Mouse (Mus musculus): ENCODE data around the gene Hspa1a.
A peak's percentile ranks its signal among the peaks of the same experiment; 100 is the strongest.
"Not testable (repeated sequence)": the region's sequence is repeated elsewhere in the genome, so short reads cannot be mapped to it uniquely, and the experiment has no call there.

The Hspa1a gene

GRCm38 (mm10) chr17:34948721-34949552, 23.0 kb downstream of the Hspa1a start:
- DNase-seq (ENCODE audit: low spot score in 2 of 2) = not testable (repeated sequence)

DNA sequence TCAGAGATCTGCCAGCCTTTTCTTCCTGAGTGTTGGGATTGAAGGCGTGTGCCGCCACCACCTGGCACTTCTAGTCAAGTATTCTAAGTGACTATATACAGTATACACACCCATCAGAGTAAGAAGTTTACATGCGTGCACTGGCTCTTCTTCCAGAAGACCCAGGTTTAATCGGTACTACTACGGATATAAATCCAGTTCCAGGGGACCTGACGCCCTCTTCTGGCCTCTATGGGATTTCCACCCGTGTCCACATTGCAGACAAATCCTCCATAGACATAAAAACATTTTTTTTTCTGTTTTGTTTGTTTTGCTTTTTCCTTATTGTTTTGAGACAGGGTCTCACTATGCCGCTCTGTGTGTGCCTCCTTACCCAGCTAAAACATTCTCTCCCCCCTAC, 24.4 kb downstream of the Hspa1a start:
- no peak for DNase-seq (ENCODE audit: low spot score in 2 of 2)

GRCm38 (mm10) chr17:34946486-34947140, 25.3 kb downstream of the Hspa1a start:
- DNase-seq (ENCODE audit: low spot score in 2 of 2) = no peak

GRCm38 (mm10) chr17:34944362-34944761, 27.6 kb downstream of the Hspa1a start:
- DNase-seq (ENCODE audit: low spot score in 2 of 2) = no peak

DNA sequence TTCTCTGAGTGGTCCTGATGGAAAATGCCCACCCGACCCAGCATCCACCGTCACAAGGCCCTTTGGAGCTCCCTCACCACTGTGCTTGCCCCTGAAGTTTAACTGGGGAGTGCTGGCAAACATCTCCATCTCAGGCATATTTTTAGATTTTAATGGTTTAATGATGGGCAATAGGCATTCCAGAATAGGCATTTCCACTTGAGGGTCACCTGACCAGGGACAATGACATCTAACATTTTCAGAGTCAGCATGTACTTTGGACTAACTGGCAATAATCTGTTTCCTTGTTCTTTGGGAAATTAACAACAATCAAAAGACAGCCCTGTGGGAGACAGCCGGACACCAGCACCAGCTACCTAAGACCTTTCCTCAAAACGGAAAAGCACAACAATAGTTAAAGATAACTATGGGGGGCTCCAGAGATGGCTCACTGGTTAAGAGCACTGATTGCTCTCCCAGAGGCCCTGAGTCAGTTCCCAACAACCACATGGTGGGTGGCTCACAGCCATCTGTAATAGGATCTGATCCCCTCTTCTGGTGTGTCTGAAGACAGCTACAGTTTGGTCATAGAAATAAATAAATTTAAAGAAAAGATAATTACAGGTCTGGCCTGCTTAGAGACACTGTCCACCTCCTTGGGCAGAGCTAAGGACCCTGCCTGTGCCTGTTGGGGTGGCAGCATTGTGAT, 28.7 kb downstream of the Hspa1a start:
- DNase-seq (ENCODE audit: low spot score in 2 of 2) = no peak

DNA sequence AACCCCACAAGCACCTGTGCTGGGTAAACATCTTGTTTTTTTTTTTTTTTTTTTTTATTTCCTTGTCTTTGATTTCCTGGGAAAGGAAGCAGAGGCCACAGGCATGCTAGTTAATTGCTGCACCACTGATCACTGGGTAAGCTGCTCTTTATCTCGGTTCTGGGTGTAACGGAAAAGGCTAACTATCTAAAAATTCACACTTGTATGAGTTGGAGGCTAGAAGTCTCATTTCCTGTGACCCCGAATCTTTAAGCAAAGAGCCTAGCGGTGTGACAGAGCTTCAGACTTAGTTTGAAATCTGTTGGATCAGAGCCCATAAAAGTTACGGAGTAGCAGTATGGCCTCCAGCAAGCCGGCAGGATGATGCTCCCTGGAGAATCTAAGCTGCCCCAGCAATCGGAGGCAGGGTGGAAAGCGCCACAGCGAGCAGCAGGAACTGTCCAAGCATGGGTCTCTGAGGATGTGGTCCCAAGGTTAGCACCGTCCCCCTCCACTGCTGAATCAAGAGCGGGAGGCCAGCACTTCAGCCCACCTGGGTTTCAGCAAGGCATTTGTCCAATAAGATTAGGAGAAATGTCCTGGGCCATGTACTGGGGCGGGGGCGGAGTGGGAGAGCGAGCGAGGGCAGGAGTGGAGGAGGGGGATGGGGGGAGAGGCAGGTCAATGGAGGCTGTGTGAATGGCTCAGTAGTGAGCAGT, 30.5 kb downstream of the Hspa1a start:
- DNase-seq (ENCODE audit: low spot score in 2 of 2) = peak; percentile 47 to 48

DNA sequence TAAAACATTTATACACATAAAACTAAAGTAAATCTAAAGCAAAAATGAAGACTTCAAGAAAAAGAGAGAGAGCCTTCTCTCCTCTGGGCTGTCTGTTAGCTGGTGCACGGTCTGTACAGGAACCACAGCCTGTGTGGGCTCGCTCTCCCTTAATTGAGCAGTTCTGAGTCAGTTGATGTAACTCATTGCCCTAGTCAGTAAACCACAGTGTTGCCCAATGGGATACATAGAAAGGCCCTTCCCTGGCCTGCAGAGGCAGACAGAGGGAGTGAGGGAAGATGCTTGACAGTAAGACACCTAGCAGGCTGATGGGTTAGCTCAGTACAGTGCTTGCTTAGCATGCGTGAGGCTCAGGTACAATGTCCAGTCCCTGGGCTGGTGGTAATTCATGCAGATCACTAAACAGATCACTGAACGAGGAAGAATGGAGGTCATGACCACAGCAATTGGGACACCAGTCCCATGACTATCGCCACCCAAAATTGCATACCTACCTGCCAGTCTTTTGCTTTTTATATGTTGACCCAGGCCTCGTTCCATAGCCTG, 33.9 kb downstream of the Hspa1a start:
- DNase-seq (ENCODE audit: low spot score in 2 of 2) = no peak

- DNase-seq (ENCODE audit: low spot score in 2 of 2) = peak; percentile 35 to 60
Observed at GRCm38 (mm10) chr17:34934830-34935229, 37.1 kb downstream of the Hspa1a start.

GRCm38 (mm10) chr17:34934031-34934430, 37.9 kb downstream of the Hspa1a start:
- DNase-seq (ENCODE audit: low spot score in 2 of 2) = no peak

- no peak for DNase-seq (ENCODE audit: low spot score in 2 of 2)
Observed at GRCm38 (mm10) chr17:34932287-34932686, 39.7 kb downstream of the Hspa1a start.

- DNase-seq (ENCODE audit: low spot score in 2 of 2) = no peak
Observed at GRCm38 (mm10) chr17:34931735-34932098, 40.2 kb downstream of the Hspa1a start.

GRCm38 (mm10) chr17:34931061-34931734, 40.8 kb downstream of the Hspa1a start, which contains the start of gene Neu1:
Neu1 (plus strand) TSS chr17:34931253.
- peak; percentile 99 for DNase-seq (ENCODE audit: low spot score in 2 of 2)

- DNase-seq (ENCODE audit: low spot score in 2 of 2) = no peak
Observed at GRCm38 (mm10) chr17:34928841-34929240, 43.1 kb downstream of the Hspa1a start.

DNA sequence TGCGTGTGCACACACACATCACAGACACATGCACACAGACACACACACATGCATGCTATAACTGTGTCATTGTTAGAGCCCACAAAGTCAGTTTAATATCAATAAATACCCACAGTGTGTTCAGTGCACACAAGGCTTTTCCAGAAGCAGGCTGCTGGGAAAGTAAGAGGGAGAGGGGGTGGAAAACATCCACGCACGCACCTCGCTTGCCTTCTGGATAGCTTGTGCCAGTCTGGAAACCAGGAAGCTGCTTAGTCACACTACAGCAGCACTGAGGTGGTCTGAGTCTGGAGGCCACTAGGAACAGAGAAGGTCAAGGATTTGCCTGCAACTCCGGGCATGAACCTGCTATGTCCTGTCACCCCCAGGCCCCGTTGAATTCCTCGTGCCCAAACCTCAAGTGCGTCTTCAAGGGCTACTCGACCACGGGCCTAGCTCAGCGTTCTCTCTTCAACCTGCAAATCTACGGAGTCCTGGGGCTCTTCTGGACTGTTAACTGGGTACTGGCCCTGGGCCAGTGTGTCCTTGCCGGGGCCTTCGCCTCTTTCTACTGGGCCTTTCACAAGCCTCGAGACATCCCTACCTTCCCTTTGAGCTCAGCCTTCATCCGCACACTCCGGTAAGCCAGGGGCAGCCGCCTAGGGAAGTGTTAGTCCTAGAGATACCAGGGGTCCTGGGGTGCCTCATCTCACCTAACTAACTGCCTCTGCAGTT, 44.5 kb downstream of the Hspa1a start:
- no peak for DNase-seq (ENCODE audit: low spot score in 2 of 2)

DNA sequence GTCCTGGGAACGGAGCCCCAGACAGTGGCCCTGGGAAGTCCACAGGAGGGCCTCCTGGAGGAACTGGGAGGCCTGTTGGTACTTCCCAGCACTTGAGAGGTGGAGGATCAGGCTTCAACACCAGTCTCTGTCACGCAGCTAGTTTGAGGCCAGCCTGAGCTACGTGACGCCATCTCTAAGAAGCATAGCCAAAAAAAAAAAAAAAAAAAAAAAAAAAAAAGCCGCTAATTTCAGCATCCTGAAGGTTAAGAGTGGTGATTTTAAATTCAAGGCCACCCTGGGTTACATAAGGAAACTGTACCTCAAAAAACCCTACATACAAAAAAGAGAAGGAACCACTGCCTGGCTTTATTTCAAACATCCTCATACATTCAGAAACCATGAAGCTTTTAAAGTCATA, 47.7 kb downstream of the Hspa1a start:
- no peak for DNase-seq (ENCODE audit: low spot score in 2 of 2)

- no peak for DNase-seq (ENCODE audit: low spot score in 2 of 2)
Observed at GRCm38 (mm10) chr17:34922939-34923338, 49.0 kb downstream of the Hspa1a start.

Data from heart, adult 9 months (tissue).